Comparison of ENCODE assay signal across 8 mouse cellular contexts in genomic region chrX:35813206-35813605, GRCm38 (mm10).
DNase-seq lines count a peak whose midpoint lies in the region; ATAC-seq and TF ChIP-seq lines count a peak whose summit lies in the region.

No protein-coding gene starts in this region.

- H3K9ac ChIP-seq in lung, postnatal 0 days (replicated peaks; ENCODE audit: low read depth): no peak overlapping the region

- WGBS in bone marrow, adult 2 months: 34% methylated on average over 2 of the region's 2 CpGs
- 40% methylated on average over 1 of the region's 2 CpGs for WGBS in lung, postnatal 0 days

- peak; percentile 45; the same call in 1 of the 2 replicates for TF ChIP-seq CTCF in bone marrow, adult 2 months (IDR thresholded peaks at IDR 0.05; ENCODE audit: control insufficient read depth, insufficient read depth, low read length)
- TF ChIP-seq CTCF in lung, postnatal 0 days (IDR thresholded peaks at IDR 0.05): peak; percentile 45

- H3K27ac ChIP-seq in bone marrow, adult 2 months (ENCODE audit: control insufficient read depth, insufficient read depth, low read depth, low read length, poor library complexity): no peak overlapping the region
- H3K27ac ChIP-seq in lung, postnatal 0 days (ENCODE audit: low read length): no peak overlapping the region

- no peak for TF ChIP-seq EP300 in lung, postnatal 0 days (IDR thresholded peaks at IDR 0.05)

- ATAC-seq in CD4-positive, CD25-positive, alpha-beta regulatory T cell, adult 4 months: no peak
- no peak for ATAC-seq in lung, postnatal 0 days

- peak; percentile 56 for DNase-seq in CD4-positive, CD25-positive, alpha-beta regulatory T cell, adult 2 months (ENCODE audit: low read depth, low spot score)
- peak; percentile 7 for DNase-seq in layer of hippocampus, adult 11-12 months (ENCODE audit: low spot score)
- DNase-seq in layer of hippocampus, adult 9-10 months (ENCODE audit: low spot score): no peak
- peak; percentile 1 for DNase-seq in hindlimb bud, embryonic 11.5 days (ENCODE audit: extremely low spot score, low read depth, low spot score)
- DNase-seq in lung, postnatal 0 days (ENCODE audit: low spot score): no peak
- peak; percentile 61 for DNase-seq in thymus, postnatal 4 days

- H3K9me3 ChIP-seq in lung, postnatal 0 days (ENCODE audit: low read length): no peaks in the 10 kb centered on the region

- no peak overlapping the region for H3K4me3 ChIP-seq in bone marrow, adult 2 months (replicated peaks; ENCODE audit: control insufficient read depth, low read depth, low read length)
- H3K4me3 ChIP-seq in lung, postnatal 0 days (ENCODE audit: low read depth, low read length): no peak overlapping the region

- no peaks in the 10 kb centered on the region for H3K36me3 ChIP-seq in lung, postnatal 0 days (ENCODE audit: insufficient read depth, low read length)

- no peaks in the 10 kb centered on the region for H3K4me1 ChIP-seq in bone marrow, adult 2 months (ENCODE audit: control insufficient read depth, insufficient read depth, low read length)
- H3K4me1 ChIP-seq in lung, postnatal 0 days (ENCODE audit: insufficient read depth, low read depth, low read length): no peaks in the 10 kb centered on the region

- no peak overlapping the region for H3K4me2 ChIP-seq in lung, postnatal 0 days (replicated peaks; ENCODE audit: low read depth, low read length)

- H3K27me3 ChIP-seq in lung, postnatal 0 days (replicated peaks; ENCODE audit: insufficient read depth, low read length): no peaks in the 10 kb centered on the region

- TF ChIP-seq POLR2A in bone marrow, adult 2 months (IDR thresholded peaks at IDR 0.05; ENCODE audit: borderline replicate concordance, control insufficient read depth, low read depth, low read length): no peak

Comparison
In these comparisons a context has a peak if more than half of its experiments do, and no peak if none do; other contexts are left out.
1. DNase-seq: peak in CD4-positive, CD25-positive, alpha-beta regulatory T cell, adult 2 months (single experiment), layer of hippocampus, adult 11-12 months (single experiment), hindlimb bud, embryonic 11.5 days (single experiment) and thymus, postnatal 4 days (single experiment); none in layer of hippocampus, adult 9-10 months (single experiment) and lung, postnatal 0 days (single experiment).